Mouse (Mus musculus) B cell, adult (primary cell): ENCODE measurements around the gene Dnm1. TPM values are rescaled to one million over a fixed set of nuclear protein-coding genes. Genes with fewer than 3 reads are reported as not detected.

Experiments
- total RNA-seq: library from RNA; stranded (reverse); gene quantifications from 4 replicates; pipeline ENCODE4 v1.2.4, GENCODE M21; 2023; ENCODE audit not compliant: inconsistent age

Gene Dnm1
- not detected in 4 replicates for total RNA-seq

DNA sequence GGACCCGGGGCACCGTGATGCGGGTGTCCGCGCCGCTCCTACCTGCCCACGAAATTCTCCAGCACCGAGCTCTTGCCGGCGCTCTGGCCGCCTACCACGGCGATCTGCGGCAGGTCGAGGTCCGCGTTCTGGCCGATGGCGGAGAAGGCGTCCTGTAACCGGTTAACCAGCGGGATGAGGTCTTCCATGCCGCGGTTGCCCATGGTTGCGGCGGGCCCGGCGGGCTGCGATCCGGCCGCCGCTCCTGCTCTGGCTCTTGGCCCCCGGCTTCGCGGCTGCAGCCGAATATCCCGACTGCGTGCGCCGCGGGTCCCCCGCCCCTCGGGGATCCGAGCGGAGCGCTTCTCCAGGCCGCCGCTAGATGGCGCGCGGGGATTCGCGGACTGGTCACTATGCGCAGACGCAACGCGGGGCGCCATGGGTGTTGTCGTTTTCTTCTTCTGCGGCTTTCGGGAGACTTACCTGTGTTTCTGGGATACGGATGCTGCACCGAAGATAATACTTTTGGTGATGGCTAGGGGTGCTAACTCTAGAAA, at the start of gene Dnm1:
TSS of gene Dnm1 (minus strand) at position 332 of the 536 bp plus-strand sequence.

DNA sequence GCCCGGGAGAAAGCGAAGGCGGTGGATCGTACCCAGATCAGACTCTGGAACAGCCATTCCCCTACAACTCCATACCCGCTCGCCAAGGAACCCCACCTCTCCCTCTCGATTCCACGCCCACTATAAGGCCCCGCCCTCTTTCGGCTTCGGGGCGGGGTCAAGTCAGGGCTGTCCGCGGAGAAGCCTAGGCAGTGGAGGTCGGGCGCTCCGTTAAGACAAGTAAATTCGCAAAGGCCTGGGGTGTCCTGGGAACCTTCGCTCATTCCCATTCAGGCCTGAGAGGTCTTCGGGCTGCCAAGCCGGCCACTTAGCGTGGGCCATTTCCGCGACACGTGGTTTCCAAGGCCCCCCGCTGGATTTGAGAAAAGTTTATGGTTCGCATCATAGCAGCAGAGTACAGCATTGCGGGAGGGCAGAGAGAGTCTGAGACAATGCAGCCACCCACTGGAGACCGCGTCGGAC, 42.4 kb upstream of the Dnm1 start, which contains the start of gene Ptges2:
TSS of gene Ptges2 (plus strand) at position 413 of the 462 bp plus-strand sequence.

DNA sequence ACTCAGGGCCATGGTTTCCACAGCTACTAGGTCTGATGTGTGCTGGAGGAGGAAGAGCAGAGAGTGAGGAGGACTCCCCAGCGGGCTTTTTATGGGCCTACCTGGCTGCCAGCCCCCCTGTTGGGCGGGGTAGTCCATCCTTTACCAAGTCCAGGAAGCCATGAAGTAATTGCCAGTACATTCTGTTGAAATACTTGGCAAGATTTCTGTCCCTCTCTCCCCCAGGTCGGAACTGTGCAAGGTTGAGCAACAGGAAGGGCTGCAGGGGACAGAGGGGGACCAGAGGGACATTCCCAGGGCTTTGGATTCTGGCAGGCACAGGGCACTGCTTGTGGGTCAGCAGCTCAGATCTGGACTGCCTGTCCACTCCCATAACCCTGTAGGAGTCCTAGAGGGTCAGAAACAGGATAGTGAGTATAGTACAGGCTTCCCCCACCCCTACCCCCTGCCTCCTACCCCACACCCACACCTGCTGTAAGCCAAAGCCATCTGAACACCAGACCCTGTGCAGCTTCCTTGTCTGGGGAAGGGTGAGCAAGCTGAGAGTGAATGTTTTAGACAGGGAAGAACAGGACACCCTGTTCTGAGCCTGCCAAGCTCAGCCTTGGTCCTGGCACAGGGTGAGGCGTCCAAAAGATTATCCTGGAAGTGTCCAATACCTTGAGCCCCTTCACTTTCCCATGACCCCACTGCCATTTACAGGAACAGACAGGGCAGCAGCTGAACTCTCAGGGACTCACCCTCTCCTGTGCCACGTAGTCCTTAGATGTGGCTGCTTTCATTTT, 34.8 kb upstream of the Dnm1 start, which contains the start of gene Lcn2:
TSS of gene Lcn2 (minus strand) at position 547 of the 785 bp plus-strand sequence.

GRCm38 (mm10) chr2:32381775-32382223, 28.7 kb upstream of the Dnm1 start, which contains the start of gene 1110008P14Rik:
Gene 1110008P14Rik (minus strand): TSS chr2:32381938.

DNA sequence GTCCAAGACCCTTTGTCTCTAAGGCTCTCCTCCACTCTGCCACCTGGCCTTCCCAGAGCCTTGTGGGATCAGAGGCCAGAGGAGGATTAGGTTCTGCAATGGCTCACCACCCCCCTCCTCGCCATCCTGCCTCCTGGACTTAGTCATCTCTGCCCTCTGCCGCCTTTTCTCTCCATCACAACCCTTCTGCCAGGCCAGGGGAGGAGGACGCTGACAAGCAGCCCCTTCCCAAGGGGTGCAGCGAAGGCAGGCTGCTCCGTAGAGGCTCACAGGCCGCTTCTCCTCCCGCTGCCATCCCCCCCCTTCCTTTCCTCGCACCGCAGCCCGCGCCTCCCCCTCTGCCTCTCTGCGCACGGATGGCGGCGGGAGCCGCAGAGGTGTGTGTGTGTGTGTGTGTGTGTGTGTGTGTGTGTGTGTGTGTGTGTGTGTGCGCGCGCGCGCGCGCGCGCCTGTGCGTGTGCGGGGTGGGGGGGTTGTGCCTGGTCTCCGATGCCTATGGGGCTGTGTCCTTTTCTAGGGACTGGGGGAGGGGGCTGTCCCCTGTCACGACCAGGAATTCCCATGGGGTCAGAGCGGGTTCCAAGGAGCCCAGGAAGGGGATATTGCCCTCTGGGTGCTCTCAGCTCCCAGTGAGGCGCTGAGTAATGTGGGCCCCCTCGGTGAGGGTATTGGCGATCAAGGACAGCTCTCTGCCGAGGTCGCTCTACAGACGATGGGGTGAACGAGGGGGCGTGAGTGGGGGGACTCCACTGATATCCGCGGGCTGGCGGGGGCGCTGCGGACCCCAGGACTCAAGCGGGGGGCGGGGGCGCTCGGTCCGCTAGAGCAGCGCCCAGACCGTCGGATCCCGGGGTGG, 759 bp downstream of the Dnm1 start, which contains the start of gene Ciz1:
TSS of gene Ciz1 (plus strand) at position 177 of the 856 bp plus-strand sequence.

DNA sequence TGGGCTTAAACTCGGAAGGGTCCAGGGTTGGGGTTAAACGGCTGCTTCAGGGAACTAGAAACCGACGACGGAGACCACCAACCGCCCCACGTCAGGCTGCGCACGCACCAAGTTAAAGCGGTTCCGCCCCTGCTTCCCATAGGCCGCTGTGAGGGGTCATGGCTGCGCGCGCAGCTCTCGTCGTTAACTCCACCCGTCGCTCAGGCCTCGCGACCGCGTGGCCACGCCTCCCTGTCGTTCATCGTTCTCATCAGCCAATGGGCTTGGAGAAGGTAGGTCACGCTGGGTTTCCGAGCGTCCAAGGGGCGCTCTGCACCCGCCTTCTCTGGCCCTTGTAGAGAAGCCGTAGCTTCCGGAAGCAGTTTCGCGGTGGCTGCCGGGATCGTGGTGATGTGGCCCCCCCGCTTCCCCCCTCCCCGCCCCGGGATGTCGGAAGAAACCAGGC, 65.2 kb downstream of the Dnm1 start, which contains the start of gene Swi5:
TSS of gene Swi5 (minus strand) at position 153 of the 445 bp plus-strand sequence.

GRCm38 (mm10) chr2:32287334-32287840, 65.8 kb downstream of the Dnm1 start, which contains the start of gene Golga2:
Gene Golga2 (plus strand): TSS chr2:32287384.

DNA sequence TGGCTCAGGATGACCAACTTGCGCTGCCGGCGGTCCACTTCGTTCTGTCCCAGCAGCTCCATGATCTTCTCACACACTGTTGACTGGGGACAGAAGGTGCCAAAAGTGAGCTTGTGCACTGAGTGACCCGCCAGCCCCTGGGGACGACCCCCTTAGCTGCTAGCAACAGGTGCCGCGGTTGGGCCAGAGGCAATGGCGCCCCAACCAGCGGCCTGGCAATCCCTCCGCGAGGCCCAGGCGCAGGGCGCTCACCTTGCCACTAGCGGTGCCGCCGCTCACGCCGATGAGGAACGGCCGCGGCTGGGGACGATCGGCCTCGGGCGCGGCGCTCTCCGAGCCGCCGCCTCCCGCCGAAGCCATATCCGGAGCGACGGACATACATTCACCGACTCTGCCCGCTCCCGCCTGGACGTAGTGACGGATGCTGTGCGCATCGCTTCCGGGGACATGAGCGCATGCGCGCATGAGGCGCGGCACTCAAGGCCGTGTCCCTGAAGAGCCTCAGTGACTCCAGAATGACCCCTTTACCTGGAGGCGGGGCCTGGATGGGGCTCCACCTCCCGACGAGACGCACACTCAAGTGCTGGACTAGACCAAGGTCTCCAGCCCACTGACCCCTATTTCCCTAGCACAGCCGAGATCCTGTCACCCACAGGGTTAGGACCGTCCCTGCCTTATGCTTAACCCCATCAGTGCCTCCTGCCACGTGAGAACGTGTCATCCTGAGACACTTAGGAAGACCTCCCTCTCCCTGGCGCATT, 93.3 kb downstream of the Dnm1 start, which contains the start of gene Uck1:
TSS of gene Uck1 (minus strand) at position 503 of the 761 bp plus-strand sequence.

Other genes with a start within 250 kb of the Dnm1 start
- gene Prrc2b, start 202.3 kb downstream of the Dnm1 start, total RNA-seq, result 89.7 to 94.7 TPM (median 92.9 TPM) in 4 replicates
- 17.6 to 21.2 TPM (median 19.9 TPM) in 4 replicates for gene Pomt1, start 116.7 kb downstream of the Dnm1 start, total RNA-seq
- 109 to 127 TPM (median 120 TPM) in 4 replicates for gene Uck1, start 93.2 kb downstream of the Dnm1 start, total RNA-seq
- 56.2 to 71.6 TPM (median 64.4 TPM) in 4 replicates for gene Golga2, start 66.0 kb downstream of the Dnm1 start, total RNA-seq
- gene Swi5, start 65.3 kb downstream of the Dnm1 start, total RNA-seq, result 88.2 to 99.8 TPM (median 91.9 TPM) in 4 replicates
- 126 to 147 TPM (median 133 TPM) in 4 replicates for gene Ciz1, start 1.0 kb downstream of the Dnm1 start, total RNA-seq
- 46.4 to 54.8 TPM (median 49.3 TPM) in 4 replicates for gene 1110008P14Rik, start 28.6 kb upstream of the Dnm1 start, total RNA-seq
- gene Lcn2, start 34.9 kb upstream of the Dnm1 start, total RNA-seq, result 0.93 to 1.2 TPM (median 1.0 TPM) in 3 of 4 replicates, not detected in the other
- 5.7 to 12.4 TPM (median 10.7 TPM) in 4 replicates for gene Ptges2, start 42.6 kb upstream of the Dnm1 start, total RNA-seq
- gene Naif1, start 97.1 kb upstream of the Dnm1 start, total RNA-seq, result 4.0 to 5.6 TPM (median 4.4 TPM) in 4 replicates
- 34.7 to 41.9 TPM (median 39.7 TPM) in 4 replicates for gene Slc25a25, start 98.1 kb upstream of the Dnm1 start, total RNA-seq
- gene Fam102a, start 182.0 kb upstream of the Dnm1 start, total RNA-seq, result 61.5 to 65.8 TPM (median 63.9 TPM) in 4 replicates
- 66.0 to 73.0 TPM (median 69.5 TPM) in 4 replicates for gene Dpm2, start 217.5 kb upstream of the Dnm1 start, total RNA-seq
- 0.64 to 0.84 TPM (median 0.79 TPM) in 4 replicates for gene Pip5kl1, start 221.5 kb upstream of the Dnm1 start, total RNA-seq
- gene 9430097D07Rik, start 222.3 kb upstream of the Dnm1 start, total RNA-seq, result not detected in 4 replicates
- gene St6galnac4, start 233.8 kb upstream of the Dnm1 start, total RNA-seq, result 60.4 to 66.2 TPM (median 64.5 TPM) in 4 replicates
- 7.2 to 13.8 TPM (median 9.2 TPM) in 4 replicates for gene St6galnac6, start 246.4 kb upstream of the Dnm1 start, total RNA-seq